Mouse (Mus musculus) thymus, adult 2 months (tissue): Measurements from ENCODE around the gene Cop1.

ENCODE experiments used
- CTCF ChIP-seq: fragments of 200-500 bp; IDR thresholded peaks from 2 replicates; pipeline ENCODE4 v1.5.1; 2012; ENCODE audit warnings: mild to moderate bottlenecking, control low read depth, low read length, moderate library complexity, borderline replicate concordance; ENCODE audit not compliant: control insufficient read depth, poor library complexity, insufficient read depth; ENCODE audit errors: extremely low read depth
- POLR2A ChIP-seq: fragments of 200-500 bp; IDR thresholded peaks from 2 replicates; pipeline ENCODE4 v1.6.1; 2012; ENCODE audit warnings: mild to moderate bottlenecking, low read length, control low read depth, moderate library complexity; ENCODE audit not compliant: control insufficient read depth, poor library complexity, insufficient read depth; ENCODE audit errors: extremely low read depth

DNA sequence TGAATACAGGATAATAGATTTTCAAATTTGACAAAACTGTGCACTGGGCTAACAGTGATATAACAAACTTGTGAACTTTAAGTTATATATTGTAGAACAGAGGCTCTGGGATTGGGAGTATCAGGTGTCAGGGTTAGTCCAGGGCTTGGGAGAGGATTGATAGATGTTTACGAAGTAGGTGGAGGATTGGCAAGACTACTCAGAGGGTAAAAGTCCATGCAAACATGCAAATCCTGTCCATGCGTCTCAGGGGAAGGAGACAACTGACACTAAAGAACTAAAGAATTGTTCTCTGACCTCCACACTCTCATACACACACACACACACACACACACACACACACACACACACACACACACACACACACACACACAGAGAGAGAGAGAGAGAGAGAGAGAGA, 18.2 kb downstream of the Cop1 start:
- TF ChIP-seq POLR2A (no peak), CTCF (no peak)
